Mouse (Mus musculus): ENCODE measurements around the gene Mta3.
"Not testable (repeated sequence)": the region's sequence is repeated elsewhere in the genome, so short reads cannot be mapped to it uniquely, and the experiment has no call there.

Gene Mta3

DNA sequence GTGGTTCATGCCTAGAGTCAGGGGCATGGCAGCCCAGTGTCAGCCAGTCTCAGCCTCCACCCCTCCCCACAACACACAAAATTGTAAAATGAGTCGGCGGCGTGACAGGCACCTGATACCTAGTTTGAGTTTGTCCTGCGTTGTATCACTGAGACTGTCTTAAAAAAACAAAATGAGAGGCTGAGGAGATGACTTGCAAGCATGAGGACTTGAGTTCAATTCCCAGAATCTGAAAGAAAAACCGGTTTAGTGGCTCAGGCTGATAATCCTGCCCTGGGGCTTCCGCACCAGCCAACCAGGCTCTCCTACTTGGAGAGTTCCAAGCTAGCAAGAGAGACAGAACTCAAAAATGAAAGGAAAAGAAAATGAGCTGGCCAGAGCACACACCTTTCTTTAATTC, 2.9 kb downstream of the Mta3 start:
- no peak for DNase-seq (ENCODE audit: extremely low spot score)

DNA sequence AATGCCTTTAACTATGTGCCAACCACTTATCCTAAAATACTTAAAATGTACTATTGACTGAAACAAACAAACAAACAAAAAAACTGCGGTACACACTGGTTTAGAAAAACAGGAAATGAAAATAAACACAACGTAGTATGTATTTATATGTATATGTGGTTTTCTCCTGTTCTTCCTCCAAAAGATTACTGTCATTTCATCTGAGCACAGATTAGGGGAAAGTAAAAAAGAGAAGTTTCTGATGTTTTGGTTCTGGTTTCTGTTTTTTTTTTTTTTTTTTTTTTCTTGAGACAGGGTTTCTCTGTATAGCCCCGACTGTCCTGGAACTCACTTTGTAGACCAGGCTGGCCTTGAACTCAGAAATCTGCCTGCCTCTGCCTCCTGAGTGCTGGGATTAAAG, 3.6 kb downstream of the Mta3 start:
- not testable (repeated sequence) for DNase-seq (ENCODE audit: extremely low spot score)

GRCm38 (mm10) chr17:83710639-83711038, 4.7 kb downstream of the Mta3 start:
- DNase-seq (ENCODE audit: extremely low spot score) = no peak

- DNase-seq (ENCODE audit: extremely low spot score) = no peak
These were observed 6.4 kb downstream of the Mta3 start for GRCm38 (mm10) chr17:83712341-83712740.

DNA sequence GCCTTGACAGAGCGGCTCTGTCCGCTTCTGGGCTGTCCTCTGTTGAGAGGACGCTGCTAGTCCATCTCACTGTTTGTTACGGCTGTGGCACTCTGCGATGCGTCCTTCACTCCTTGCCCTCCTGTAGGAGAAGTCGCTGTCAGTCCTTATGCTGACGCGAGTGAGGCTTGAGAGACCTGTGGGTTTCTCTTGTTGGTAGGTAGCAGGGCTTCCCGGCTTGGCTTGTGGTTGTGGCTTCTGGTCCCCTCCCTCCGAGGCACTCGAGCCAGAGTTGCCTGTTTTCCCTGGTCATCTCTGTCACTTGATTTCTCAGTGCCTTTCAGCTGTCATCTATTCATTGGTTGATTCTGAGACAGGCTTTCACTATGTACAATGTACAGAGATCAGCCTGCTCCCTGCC, 14.5 kb downstream of the Mta3 start:
- no peak for DNase-seq (ENCODE audit: extremely low spot score)

DNA sequence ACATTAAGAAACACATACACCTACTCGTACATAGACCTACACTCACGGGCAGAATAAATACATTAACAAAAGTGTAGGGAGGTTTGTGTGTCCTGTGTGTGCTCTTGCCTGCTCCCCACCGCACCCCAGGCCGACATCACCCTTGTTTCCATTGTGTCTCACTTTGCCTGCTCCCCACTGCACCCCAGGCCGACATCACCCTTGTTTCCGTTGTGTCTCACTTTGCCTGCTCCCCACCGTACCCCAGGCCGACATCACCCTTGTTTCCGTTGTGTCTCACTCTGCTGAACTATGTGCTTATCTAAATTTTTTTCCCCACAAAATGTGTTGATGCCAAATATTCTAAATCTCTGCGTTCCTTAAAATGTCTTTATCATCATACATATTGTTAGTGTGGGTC, 15.2 kb downstream of the Mta3 start:
- DNase-seq (ENCODE audit: extremely low spot score) = no peak

GRCm38 (mm10) chr17:83723064-83723463, 17.1 kb downstream of the Mta3 start:
- no peak for DNase-seq (ENCODE audit: extremely low spot score)

DNA sequence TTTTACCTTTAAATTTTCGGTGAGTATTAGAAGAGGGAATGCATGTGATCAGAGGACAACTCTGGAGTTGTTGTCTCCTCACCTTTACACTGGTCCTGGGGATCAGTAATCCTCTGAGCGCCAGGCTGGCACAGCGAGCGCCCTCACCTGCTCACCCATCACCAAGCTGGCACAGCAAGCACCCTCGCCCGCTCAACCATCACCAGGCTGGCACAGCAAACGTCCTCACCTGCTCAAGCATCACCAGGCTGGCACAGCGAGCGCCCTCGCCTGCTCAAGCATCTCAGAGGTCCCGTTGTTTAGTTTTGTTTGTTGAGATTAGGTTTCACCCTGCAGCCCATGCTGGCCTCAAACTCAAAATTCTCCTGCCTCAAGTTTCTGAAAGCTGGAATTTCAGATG, 20.5 kb downstream of the Mta3 start:
- no peak for DNase-seq (ENCODE audit: extremely low spot score)

DNA sequence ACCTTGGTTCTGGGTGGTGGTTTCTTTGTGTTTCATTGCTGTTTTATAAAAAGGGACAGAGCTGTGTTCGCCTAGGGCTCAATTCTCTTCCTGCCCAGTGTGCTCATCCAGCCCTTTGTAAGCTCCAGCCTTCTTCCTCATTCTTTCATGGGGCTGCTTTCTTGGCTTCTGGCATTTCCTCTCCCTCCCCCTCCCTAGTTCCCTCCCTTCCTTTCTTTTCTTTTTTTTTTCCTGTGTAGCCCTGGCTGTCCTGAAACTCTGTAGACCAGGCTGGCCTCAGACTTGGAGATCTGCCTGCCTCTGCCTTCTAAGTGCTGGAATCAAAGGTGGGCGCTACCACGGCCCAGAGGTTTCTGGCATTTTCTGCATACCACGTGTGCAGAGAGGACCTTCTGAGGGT, 21.7 kb downstream of the Mta3 start:
- no peak for DNase-seq (ENCODE audit: extremely low spot score)

- no peak for DNase-seq (ENCODE audit: extremely low spot score)
These were observed 23.1 kb downstream of the Mta3 start for GRCm38 (mm10) chr17:83729029-83729428.

DNA sequence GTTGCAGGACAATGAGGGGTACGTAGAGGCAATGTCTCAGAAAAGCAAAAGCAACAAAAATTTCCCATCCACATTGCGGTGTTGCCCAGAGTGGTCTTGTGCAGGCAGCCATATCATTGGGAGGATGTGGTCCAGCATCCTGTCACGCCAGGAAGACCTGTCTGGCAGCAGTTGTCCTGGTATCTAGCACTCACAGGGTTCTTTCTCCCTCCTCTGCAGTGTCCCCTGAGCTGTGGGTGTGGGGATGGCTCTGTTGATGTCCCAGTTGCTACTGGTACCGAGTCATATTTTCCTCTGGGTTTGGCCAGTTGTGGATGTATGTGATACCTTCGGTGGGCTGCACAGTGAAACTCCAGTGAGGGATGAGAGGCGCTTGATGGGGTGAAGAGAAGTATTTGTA, 24.2 kb downstream of the Mta3 start:
- DNase-seq (ENCODE audit: extremely low spot score) = no peak

DNA sequence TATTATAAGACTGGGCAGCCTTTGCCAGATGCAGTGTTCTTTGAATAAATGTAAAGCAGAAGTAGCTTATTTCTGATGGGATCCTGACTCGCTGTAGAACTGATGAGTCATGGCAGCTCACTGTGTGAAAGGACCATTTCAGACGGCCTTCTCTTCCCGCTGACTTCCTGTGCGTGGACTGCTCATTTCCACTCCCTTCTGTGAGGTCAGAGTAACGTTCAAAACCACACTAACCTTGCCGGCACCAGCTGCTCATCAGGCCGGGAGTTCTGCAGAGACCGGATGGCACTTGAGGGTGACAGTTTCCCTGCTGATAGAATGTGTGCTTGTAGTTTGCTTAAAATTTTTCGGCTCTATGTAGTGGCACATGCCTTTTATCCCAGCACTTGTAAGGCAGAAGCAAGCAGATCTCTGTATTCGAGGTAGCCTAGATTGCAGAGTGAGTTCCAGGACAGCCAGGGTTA, 26.2 kb downstream of the Mta3 start:
- no peak for DNase-seq (ENCODE audit: extremely low spot score)

GRCm38 (mm10) chr17:83732801-83733200, 26.8 kb downstream of the Mta3 start:
- peak; percentile 66 for DNase-seq (ENCODE audit: extremely low spot score)

DNA sequence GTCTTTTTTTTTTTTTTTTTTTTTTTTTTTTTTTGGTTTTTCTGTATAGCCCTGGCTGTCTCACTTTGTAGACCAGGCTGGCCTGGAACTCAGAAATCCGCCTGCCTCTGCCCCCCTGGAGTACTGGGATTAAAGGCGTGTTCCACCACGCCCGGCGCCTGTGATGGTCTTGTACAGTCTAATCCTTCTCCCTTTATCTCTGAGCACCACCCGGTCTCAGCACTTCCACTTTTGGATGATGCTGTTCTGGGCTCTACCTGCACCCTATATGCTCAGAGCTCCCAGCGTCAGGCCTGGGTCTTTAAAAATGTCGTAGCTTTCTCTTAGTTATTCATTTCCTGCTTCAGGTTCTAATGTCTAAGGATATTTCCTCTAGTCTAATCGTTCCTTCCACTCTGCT, 30.7 kb downstream of the Mta3 start:
- DNase-seq (ENCODE audit: extremely low spot score) = no peak

DNA sequence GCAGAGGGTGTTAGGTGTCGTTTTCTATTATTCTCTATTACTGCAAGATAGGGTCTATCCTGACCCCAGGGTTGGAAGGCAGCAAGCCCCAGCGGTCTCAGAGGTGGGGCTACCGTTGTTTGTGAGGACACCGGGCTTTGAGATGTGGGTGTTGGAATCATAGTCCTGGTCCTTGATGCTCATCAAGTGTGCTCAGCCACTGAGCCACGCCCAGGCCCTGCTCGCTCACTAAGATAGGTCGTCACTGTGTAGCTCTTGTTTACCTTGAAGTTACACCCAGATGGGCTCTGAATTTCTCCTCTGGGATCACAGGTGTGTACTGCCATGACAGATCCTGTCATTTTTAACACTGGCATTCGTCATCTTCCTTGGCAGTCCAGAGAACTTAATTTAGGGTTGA, 31.8 kb downstream of the Mta3 start:
- DNase-seq (ENCODE audit: extremely low spot score) = no peak

DNA sequence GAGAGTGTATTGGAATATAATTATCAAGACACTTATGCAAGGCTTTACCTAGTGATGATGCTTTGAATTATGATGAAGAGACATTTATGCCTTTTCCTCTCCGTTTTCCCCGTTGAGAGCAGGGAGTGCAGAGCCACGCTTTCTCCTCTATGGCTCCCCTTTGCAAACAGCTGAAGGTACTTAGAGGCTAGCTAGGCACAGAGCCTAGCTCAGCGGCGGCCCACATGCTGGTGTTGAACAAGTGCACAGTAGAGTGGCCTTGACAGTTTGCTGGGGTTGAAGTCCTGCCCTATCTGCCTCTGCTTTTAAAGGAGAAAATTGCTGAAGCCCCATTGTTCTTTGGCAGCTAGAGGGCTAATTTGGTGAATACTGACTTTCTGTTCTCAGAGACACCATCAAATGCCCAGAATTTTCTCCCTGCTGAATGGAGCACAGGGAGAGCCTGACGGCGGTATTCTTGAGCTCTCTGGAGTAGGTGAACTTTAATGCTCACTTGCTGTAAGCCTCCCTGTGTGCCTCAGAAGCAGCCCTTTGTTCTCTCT, 34.2 kb downstream of the Mta3 start:
- DNase-seq (ENCODE audit: extremely low spot score) = no peak

GRCm38 (mm10) chr17:83741243-83741642, 35.3 kb downstream of the Mta3 start:
- DNase-seq (ENCODE audit: extremely low spot score) = no peak

DNA sequence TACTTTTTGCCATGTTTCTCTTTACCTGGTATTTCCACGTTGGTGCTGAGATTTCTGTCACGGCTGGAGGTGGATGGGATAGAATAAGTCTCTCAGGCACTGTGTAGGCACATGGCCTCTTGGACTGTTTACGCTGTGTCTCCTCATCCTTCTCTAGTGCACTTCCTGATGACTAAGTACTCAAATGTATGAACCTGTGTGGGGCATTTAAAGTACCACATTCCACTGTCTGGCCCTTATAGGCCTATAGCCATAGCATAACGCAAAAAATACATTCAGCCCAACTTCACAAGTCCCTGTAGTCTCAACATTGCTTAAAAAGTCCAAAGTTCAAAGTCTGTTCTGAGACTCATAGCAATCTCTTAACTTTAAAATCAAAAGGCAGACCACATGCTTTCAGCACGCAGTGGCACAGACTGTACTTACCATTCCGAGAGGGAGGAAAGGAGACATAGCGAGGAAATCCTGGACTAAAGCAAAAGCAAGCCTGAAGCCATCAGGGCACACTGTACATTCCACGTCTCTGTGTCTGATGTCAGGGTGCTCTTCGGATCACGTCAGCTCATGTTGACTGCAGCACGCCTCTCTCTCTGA, 38.4 kb downstream of the Mta3 start:
- DNase-seq (ENCODE audit: extremely low spot score) = no peak

DNA sequence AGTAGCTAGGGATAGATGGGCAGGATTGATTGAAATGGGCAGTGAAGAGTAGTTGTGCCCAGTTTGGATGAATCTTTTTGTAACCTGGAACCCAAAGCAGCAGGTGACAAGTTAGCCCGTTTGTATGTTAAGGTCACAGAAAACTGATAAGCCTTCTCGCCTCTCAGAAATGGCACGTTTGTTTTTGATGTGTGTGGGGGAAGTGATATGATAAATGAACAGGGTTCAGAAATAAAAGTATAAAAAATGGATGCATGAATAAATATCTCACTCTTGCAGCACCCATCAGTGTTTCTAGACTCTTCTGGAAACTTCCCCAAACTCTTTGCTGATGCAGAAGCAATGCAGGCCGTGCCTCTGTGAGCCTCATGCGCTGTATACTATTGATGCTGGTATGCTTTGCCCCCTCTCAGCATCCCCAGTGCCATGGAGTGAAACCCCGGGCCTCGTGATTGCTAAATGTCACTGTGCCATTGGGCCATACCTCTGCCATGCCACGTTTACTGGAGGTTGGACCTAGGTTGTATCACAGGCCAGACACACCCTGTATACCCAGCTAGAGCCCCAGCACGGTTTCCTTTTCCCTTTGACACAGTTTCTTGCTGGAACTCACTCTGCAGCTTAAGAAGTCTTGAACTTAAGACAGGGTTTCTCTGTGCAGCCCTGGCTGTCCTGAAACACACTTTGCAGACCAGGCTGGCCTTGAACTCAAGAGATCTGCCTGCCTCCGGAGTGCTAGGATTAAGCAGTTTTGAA, 41.6 kb downstream of the Mta3 start:
- no peak for DNase-seq (ENCODE audit: extremely low spot score)

- no peak for DNase-seq (ENCODE audit: extremely low spot score)
These were observed 44.4 kb downstream of the Mta3 start for GRCm38 (mm10) chr17:83750216-83750950.

DNA sequence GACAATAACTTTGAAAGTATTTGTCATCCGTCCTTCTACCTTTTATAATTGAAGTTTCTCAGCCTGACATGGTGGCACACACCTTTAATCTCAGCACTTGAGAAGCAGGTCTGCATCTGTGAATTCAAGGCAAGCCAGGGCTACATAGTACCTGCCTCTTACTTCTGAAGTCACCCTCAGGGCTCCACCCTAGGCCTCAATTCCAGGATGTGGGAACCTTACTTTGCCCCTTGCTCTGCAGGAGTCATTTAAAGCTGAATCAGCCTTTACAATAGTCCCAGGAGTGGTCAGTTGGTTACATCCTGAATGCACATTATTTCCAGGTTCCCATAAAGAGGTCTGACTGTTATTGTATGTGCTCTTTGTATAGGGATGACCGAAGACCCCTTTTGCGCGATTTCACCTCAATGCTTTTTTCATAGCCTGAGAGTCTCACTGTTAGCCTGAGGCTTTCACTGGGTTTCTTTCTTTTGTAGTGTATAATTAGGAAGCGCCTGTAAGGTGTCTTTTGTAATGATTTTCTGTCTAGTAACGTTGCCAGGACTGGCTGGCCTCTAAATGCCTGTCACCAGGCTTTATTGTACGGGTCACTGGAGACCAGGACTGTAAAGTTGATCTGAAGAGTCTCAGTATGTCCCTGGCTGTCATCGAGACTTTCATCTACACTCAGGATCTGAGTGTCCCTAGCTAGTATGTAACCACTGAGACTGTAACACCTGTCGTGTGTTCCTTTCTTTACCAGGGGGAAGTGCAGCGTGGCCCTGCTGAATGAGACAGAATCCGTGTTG, 47.3 kb downstream of the Mta3 start:
- DNase-seq (ENCODE audit: extremely low spot score) = no peak

DNA sequence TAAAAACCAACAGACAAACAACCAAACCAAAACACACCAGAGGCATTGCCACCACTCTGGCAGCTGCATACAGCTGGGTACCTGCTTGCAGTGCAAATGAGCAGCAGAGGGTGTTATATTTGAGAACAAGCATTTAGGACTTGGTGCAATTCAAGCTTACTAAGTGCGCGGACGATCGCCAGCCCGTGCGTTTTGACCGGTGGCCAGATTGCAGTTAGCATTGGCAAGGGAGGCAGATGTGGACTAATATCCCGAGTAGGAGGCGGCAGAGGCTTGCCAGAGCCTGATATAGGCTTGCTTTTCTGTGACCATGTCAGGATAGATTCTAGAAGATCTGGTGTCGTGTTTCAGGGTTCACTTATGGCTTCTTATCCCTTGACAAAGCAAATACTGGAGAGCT, 52.1 kb downstream of the Mta3 start:
- DNase-seq (ENCODE audit: extremely low spot score) = no peak
